Mouse (Mus musculus): Measurements from ENCODE around the gene Ano10. TPM values are rescaled to one million over a fixed set of nuclear protein-coding genes. Genes with fewer than 3 reads are reported as not detected.
A peak's percentile ranks its signal among the peaks of the same experiment; 100 is the strongest.
"Not testable (repeated sequence)": the region's sequence is repeated elsewhere in the genome, so short reads cannot be mapped to it uniquely, and the experiment has no call there.

Ano10 gene
- polyA plus RNA-seq, 1 experiment from 2014 or later = 43.3 TPM

DNA sequence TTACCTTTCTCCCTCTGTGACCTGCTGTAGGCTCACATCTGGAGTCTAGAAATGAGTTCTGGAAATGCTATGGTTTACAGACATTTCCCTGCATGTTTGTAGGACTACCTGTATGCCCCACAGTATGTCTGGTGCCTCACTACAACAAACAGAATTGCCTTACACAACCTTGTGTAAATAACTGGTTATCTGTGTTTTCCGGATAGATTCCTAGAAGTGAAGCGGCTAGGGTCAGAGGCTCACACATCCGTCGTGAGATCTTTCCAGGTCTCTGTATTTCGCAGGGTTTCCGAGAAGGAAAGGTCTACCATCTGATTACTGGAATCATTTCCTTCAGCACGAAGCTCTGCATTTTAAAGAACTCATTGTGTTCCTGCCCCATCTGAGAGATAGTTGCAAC is 22.3 kb upstream of the Ano10 start:
- Histone ChIP-seq H3K4me2 (ENCODE audit: low read depth, low read length) (no peak overlapping the region), H3K9ac (ENCODE audit: low read depth, low read length) (no peak overlapping the region), H3K27me3 (replicated peaks; ENCODE audit: control insufficient read depth, insufficient read depth, low read length) (no peaks in the 10 kb centered on the region), H3K4me3 (ENCODE audit: low read depth, low read length) (no peak overlapping the region), H3K36me3 (ENCODE audit: control insufficient read depth, insufficient read depth, low read length) (no peaks in the 10 kb centered on the region), H3K9me3 (ENCODE audit: control insufficient read depth, low read length) (no peaks in the 10 kb centered on the region), H3K27ac (replicated peaks; ENCODE audit: low read depth, low read length) (no peak overlapping the region), H3K4me1 (ENCODE audit: control insufficient read depth, insufficient read depth, low read length) (no peaks in the 10 kb centered on the region)
- ATAC-seq (ENCODE audit: low read depth) (no peak), DNase-seq (ENCODE audit: low spot score) (no peak)
- WGBS = 85% methylated on average over 7 of the region's 7 CpGs

- peak; percentile 12 for DNase-seq (ENCODE audit: low spot score)
- Histone ChIP-seq H3K27ac (replicated peaks; ENCODE audit: low read depth, low read length) (no peak overlapping the region), H3K9ac (ENCODE audit: low read depth, low read length) (no peak overlapping the region), H3K4me1 (ENCODE audit: control insufficient read depth, insufficient read depth, low read length) (no peaks in the 10 kb centered on the region), H3K9me3 (ENCODE audit: control insufficient read depth, low read length) (no peaks in the 10 kb centered on the region), H3K27me3 (replicated peaks; ENCODE audit: control insufficient read depth, insufficient read depth, low read length) (no peaks in the 10 kb centered on the region), H3K4me3 (ENCODE audit: low read depth, low read length) (no peak overlapping the region), H3K4me2 (ENCODE audit: low read depth, low read length) (no peak overlapping the region), H3K36me3 (ENCODE audit: control insufficient read depth, insufficient read depth, low read length) (no peaks in the 10 kb centered on the region)
- WGBS = 54% methylated on average over 11 of the region's 11 CpGs
- no peak for ATAC-seq (ENCODE audit: low read depth)
Measured at GRCm38 (mm10) chr9:122315501-122315900, 21.3 kb upstream of the Ano10 start.

- Histone ChIP-seq H3K9me3 (ENCODE audit: control insufficient read depth, low read length) (no peaks in the 10 kb centered on the region), H3K4me1 (ENCODE audit: control insufficient read depth, insufficient read depth, low read length) (no peaks in the 10 kb centered on the region), H3K4me2 (ENCODE audit: low read depth, low read length) (no peak overlapping the region), H3K9ac (ENCODE audit: low read depth, low read length) (no peak overlapping the region), H3K27ac (replicated peaks; ENCODE audit: low read depth, low read length) (no peak overlapping the region), H3K36me3 (ENCODE audit: control insufficient read depth, insufficient read depth, low read length) (no peaks in the 10 kb centered on the region), H3K27me3 (replicated peaks; ENCODE audit: control insufficient read depth, insufficient read depth, low read length) (no peaks in the 10 kb centered on the region), H3K4me3 (ENCODE audit: low read depth, low read length) (no peak overlapping the region)
- WGBS = 67% methylated on average over 4 of the region's 4 CpGs
- DNase-seq (ENCODE audit: low spot score) (no peak), ATAC-seq (ENCODE audit: low read depth) (no peak)
Measured at GRCm38 (mm10) chr9:122314942-122315341, 20.7 kb upstream of the Ano10 start.

DNA sequence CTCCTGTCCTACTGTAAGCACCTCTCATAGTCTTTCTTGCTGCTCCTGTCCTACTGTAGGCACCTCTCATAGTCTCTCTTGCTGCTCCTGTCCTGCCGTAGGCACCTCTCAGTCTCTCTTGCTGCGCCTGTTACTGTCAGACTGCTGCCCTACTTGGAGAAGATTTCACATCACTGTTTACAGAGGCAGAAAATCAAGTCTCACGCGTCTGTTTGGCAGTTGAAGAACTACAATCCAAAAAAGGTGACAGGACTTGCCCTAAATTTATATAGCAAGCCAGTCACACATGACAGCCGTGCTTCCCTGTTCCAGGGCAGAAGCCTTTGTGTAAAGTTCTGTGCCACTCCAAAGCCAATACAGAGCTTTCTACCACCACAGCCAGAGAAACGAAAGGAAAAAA is 20.2 kb upstream of the Ano10 start:
- Histone ChIP-seq H3K4me3 (ENCODE audit: low read depth, low read length) (no peak overlapping the region), H3K27me3 (replicated peaks; ENCODE audit: control insufficient read depth, insufficient read depth, low read length) (no peaks in the 10 kb centered on the region), H3K4me2 (ENCODE audit: low read depth, low read length) (no peak overlapping the region), H3K9ac (ENCODE audit: low read depth, low read length) (no peak overlapping the region), H3K27ac (replicated peaks; ENCODE audit: low read depth, low read length) (no peak overlapping the region), H3K9me3 (ENCODE audit: control insufficient read depth, low read length) (no peaks in the 10 kb centered on the region), H3K4me1 (ENCODE audit: control insufficient read depth, insufficient read depth, low read length) (no peaks in the 10 kb centered on the region), H3K36me3 (ENCODE audit: control insufficient read depth, insufficient read depth, low read length) (no peaks in the 10 kb centered on the region)
- 83% methylated on average over 6 of the region's 6 CpGs for WGBS
- DNase-seq (ENCODE audit: low spot score) (no peak), ATAC-seq (ENCODE audit: low read depth) (no peak)

DNA sequence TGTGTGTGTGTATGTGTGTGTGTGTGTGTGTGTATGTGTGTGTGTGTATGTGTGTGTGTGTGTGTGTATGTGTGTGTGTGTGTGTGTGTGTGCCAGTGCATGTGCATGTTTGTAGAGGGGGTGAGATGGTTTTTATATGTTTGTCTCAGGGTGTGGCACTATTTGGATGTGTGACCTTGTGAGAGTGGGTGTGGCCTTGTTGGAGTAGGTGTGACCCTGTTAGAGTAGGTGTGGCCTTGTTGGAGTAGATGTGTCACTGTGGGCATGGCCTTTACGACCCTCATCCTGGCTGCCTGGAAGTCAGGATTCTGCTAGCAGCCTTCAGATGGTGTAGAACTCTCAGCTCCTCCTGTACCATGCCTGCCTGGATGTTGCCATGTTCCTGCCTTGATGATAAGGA is 18.9 kb upstream of the Ano10 start:
- H3K36me3 ChIP-seq (ENCODE audit: control insufficient read depth, insufficient read depth, low read length); H3K9ac ChIP-seq (ENCODE audit: low read depth, low read length); ATAC-seq (ENCODE audit: low read depth); H3K27me3 ChIP-seq (replicated peaks; ENCODE audit: control insufficient read depth, insufficient read depth, low read length); H3K4me3 ChIP-seq (ENCODE audit: low read depth, low read length); H3K4me1 ChIP-seq (ENCODE audit: control insufficient read depth, insufficient read depth, low read length); H3K4me2 ChIP-seq (ENCODE audit: low read depth, low read length); H3K9me3 ChIP-seq (ENCODE audit: control insufficient read depth, low read length); H3K27ac ChIP-seq (replicated peaks; ENCODE audit: low read depth, low read length); DNase-seq (ENCODE audit: low spot score): not testable (repeated sequence)
- WGBS = 78% methylated on average over 1 of the region's 1 CpGs

DNA sequence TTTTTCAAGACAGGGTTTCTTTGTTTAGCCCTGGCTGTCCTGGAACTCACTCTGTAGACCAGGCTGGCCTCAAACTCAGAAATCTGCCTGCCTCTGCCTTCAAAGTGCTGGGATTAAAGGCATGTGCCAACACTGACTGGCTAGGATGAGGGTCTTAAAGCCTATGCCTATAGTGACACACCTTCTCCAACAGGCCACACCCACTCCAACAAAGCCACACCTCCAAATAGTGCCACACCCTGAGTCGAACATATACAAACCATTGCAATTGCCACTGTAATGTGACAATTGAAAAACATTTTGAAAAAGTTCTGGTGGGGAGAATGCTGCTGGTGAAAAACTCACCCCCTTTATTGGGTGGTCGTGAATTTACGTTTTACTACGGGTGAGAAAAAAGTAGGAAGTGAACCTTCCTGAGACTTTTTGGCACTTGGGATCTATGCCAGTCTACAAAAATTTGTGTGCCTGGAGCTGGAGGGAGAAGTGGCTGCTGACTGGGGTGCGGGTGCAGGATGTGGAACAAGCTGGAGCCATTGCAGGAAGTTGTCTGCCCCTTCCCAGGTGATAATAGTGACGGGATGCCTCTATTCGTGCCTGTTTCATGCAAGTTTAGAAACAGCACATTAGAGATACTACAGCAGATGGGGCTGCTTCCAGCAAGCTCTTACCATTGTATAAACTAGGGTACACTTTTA is 18.2 kb upstream of the Ano10 start:
- Histone ChIP-seq H3K4me1 (ENCODE audit: control insufficient read depth, insufficient read depth, low read length) (no peaks in the 10 kb centered on the region), H3K4me2 (ENCODE audit: low read depth, low read length) (no peak overlapping the region), H3K36me3 (ENCODE audit: control insufficient read depth, insufficient read depth, low read length) (no peaks in the 10 kb centered on the region), H3K4me3 (ENCODE audit: low read depth, low read length) (no peak overlapping the region), H3K27ac (replicated peaks; ENCODE audit: low read depth, low read length) (no peak overlapping the region), H3K9ac (ENCODE audit: low read depth, low read length) (no peak overlapping the region), H3K27me3 (replicated peaks; ENCODE audit: control insufficient read depth, insufficient read depth, low read length) (no peaks in the 10 kb centered on the region), H3K9me3 (ENCODE audit: control insufficient read depth, low read length) (no peaks in the 10 kb centered on the region)
- ATAC-seq (ENCODE audit: low read depth) (no peak), DNase-seq (ENCODE audit: low spot score) (no peak)
- WGBS = 87% methylated on average over 7 of the region's 7 CpGs

DNA sequence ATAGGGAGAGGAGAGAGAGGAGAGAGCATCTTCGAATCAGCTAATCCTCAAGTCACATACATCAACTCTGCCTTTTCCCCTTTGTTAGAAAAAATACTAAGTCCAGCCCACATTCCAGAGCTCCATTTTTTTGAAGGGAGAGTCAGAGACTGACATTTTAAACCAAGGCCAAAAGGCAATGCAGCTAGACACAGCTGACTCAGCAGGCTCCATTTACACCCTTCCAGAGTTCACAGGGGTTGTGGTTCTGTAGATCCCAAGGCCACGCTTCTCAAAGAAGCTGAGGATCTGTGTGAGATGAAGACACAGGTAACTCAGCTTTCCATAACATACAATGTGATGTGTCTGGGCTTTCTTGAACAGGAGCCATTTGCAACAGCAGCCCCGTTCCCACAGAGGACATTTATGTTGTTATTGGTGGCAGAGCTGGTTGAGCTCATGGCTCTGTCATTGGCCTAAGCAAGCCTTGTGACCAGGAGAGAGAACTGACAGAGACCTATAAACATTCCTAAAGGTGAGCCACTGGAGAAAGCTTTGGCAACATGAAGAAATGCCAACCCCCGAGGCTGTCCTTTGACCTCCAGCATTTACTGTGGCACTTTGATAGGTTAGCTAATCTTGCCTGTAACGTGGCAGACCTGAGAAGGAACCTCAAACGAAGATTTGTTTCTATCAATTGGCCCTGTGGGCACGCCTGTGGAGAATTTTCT is 17.0 kb upstream of the Ano10 start:
- H3K4me1 ChIP-seq (ENCODE audit: control insufficient read depth, insufficient read depth, low read length) = no peaks in the 10 kb centered on the region
- peak overlapping the region; percentile 65 for H3K9ac ChIP-seq (ENCODE audit: low read depth, low read length)
- H3K9me3 ChIP-seq (ENCODE audit: control insufficient read depth, low read length) = no peaks in the 10 kb centered on the region
- peak overlapping the region; percentile 43 for H3K4me3 ChIP-seq (ENCODE audit: low read depth, low read length)
- DNase-seq (ENCODE audit: low spot score) = peak; percentile 41
- H3K36me3 ChIP-seq (ENCODE audit: control insufficient read depth, insufficient read depth, low read length) = no peaks in the 10 kb centered on the region
- H3K27me3 ChIP-seq (replicated peaks; ENCODE audit: control insufficient read depth, insufficient read depth, low read length) = no peaks in the 10 kb centered on the region
- H3K27ac ChIP-seq (replicated peaks; ENCODE audit: low read depth, low read length) = peak overlapping the region; percentile 73; the same call in 1 of the 2 replicates
- H3K4me2 ChIP-seq (ENCODE audit: low read depth, low read length) = peak overlapping the region; percentile 50
- 64% methylated on average over 7 of the region's 7 CpGs for WGBS
- no peak; the same call in 1 of the 2 replicates for ATAC-seq (ENCODE audit: low read depth)

DNA sequence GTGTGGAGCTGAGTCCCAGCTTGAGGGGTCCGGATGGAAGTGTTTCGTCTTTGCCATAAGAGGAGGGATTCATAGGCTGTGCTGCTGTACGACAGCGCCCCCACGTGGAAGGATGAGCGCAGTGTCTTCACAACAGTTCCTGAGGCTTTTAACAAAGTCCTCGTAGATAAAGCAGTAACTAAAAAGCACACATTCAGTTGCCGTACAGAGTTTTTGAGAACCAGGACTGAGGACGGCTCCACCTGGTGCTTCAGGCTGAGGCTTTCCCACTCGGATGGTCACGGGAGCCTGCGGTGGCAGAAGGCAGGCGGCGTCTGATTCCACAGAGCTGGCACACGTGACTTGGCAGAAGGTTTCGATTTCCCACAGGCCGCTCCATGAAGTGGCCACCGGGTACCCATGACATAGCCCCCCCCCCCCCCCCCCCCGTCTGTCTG is 16.4 kb upstream of the Ano10 start:
- WGBS = 2% methylated on average over 18 of the region's 19 CpGs

More for the DNA sequence above, 16.4 kb upstream of the Ano10 start:
- peak overlapping the region; percentile 65 for H3K9ac ChIP-seq (ENCODE audit: low read depth, low read length)
- peak overlapping the region; percentile 73 for H3K27ac ChIP-seq (replicated peaks; ENCODE audit: low read depth, low read length)
- H3K4me2 ChIP-seq (ENCODE audit: low read depth, low read length) = peak overlapping the region; percentile 50
- no peaks in the 10 kb centered on the region for H3K4me1 ChIP-seq (ENCODE audit: control insufficient read depth, insufficient read depth, low read length)
- H3K9me3 ChIP-seq (ENCODE audit: control insufficient read depth, low read length) = no peaks in the 10 kb centered on the region
- ATAC-seq (ENCODE audit: low read depth) (peak; percentile 92), DNase-seq (ENCODE audit: low spot score) (peak; percentile 91)
- H3K27me3 ChIP-seq (replicated peaks; ENCODE audit: control insufficient read depth, insufficient read depth, low read length) = no peaks in the 10 kb centered on the region
- H3K36me3 ChIP-seq (ENCODE audit: control insufficient read depth, insufficient read depth, low read length) = no peaks in the 10 kb centered on the region
- peak overlapping the region; percentile 43 for H3K4me3 ChIP-seq (ENCODE audit: low read depth, low read length)

All from embryonic facial prominence, embryonic 14.5 days (tissue).